ENCODE assay signal across 26 mouse cellular contexts in genomic region chr11:59130782-59131181, GRCm38 (mm10). TPM values are rescaled to one million over a fixed set of nuclear protein-coding genes. Genes with fewer than 3 reads are reported as not detected.
DNase-seq lines count a peak whose midpoint lies in the region; TF ChIP-seq lines count a peak whose summit lies in the region.
"Had no signal": no experiment of that assay in that cellular context is flagged by ENCODE, and none has a peak within 500 bp of the region (broad histone marks: within the 10 kb centered on the region; RNA-seq: fewer than 3 reads in every experiment).

No protein-coding gene starts in this region.

- no peaks in the 10 kb centered on the region for H3K36me3 ChIP-seq in splenic B cell, adult 2 months (ENCODE audit: control insufficient read depth, insufficient read depth, low read length, poor library complexity, severe bottlenecking)
- H3K36me3 ChIP-seq: embryonic facial prominence, embryonic 13.5 days; forebrain, embryonic 12.5 days; G1E; hindbrain, embryonic 15.5 days; intestine, embryonic 15.5 days had no signal

- no peak overlapping the region for H3K27ac ChIP-seq in left cerebral cortex, adult 2 months
- H3K27ac ChIP-seq: embryonic facial prominence, embryonic 13.5 days; forebrain, embryonic 12.5 days; hindbrain, embryonic 15.5 days; intestine, embryonic 15.5 days; macrophage had no signal

- H3K4me3 ChIP-seq in left cerebral cortex, adult 2 months, result no peak overlapping the region
- H3K4me3 ChIP-seq: embryonic facial prominence, embryonic 13.5 days; erythroblast, embryonic 14.5 days; forebrain, embryonic 12.5 days; hindbrain, embryonic 15.5 days; intestine, embryonic 15.5 days had no signal

- intact Hi-C loops in heart, postnatal 25 days (cut with DNase I), result no loop called here
- intact Hi-C loops in left cerebral cortex, postnatal 4 days (cut with DNase I), result no loop called here
- intact Hi-C loops in left cerebral cortex, adult 2 months (cut with DNase I), result no loop called here

- TF ChIP-seq CTCF in left cerebral cortex, adult 2 months (IDR thresholded peaks at IDR 0.05), result no peak

- 0 out of 2 replicates have a peak, but pooled peaks cover 5% of the 10 kb centered on the region for H3K27me3 ChIP-seq in splenic B cell, adult 2 months (ENCODE audit: control insufficient read depth, insufficient read depth, low read length, poor library complexity, severe bottlenecking)

- peak; percentile 94 for DNase-seq in heart, adult 11 months
- DNase-seq in heart, postnatal 25 days (ENCODE audit: low spot score), result no peak
- peak; percentile 53 for DNase-seq in left cerebral cortex, postnatal 4 days
- DNase-seq in left cerebral cortex, adult 2 months (ENCODE audit: extremely low spot score in 1 of 2, low spot score in 2 of 2), result no peak
- DNase-seq in R1 (ENCODE audit: low read depth, low spot score), result peak; percentile 33
- DNase-seq in splenic B cell, adult 2 months (ENCODE audit: low read depth, low spot score), result peak; percentile 23
- DNase-seq in urinary bladder, postnatal 14 days (ENCODE audit: low spot score), result no peak
- DNase-seq in retina, embryonic 14.5 days (ENCODE audit: low spot score), result no peak
- DNase-seq: adrenal gland, postnatal 25 days; B cell, adult 2 months; cerebellum, adult 11 months; kidney, adult 8-10 months; kidney, postnatal 10 days; liver, postnatal 0 days; spleen, adult 18-20 months; thymus, postnatal 36 days had no signal

RNA-seq across cellular contexts. Expression of gene Obscn, which starts 5.4 kb away (rescaled TPM):
- total RNA-seq in heart, postnatal 25 days (2021), result 100 to 1,000 TPM; 626 to 647 TPM
- total RNA-seq in left cerebral cortex, postnatal 4 days (2021), result 1 to 10 TPM; 4.4 to 4.7 TPM
- 1 to 10 TPM; 1.5 to 1.9 TPM for total RNA-seq in left cerebral cortex, adult 2 months (2021)
- total RNA-seq: granulocyte monocyte progenitor cell, adult 5-6 weeks had no signal

RNA-seq across cellular contexts. Expression of gene Iba57, which starts 32.8 kb away (rescaled TPM):
- 10 to 100 TPM; 15.1 to 16.1 TPM for total RNA-seq in heart, postnatal 25 days (2021)
- 10 to 100 TPM in 1 of 2 experiments, 1 to 10 TPM in 1; 8.9 to 13.1 TPM for total RNA-seq in left cerebral cortex, postnatal 4 days (2021)
- total RNA-seq in left cerebral cortex, adult 2 months (2021), result 1 to 10 TPM; 7.4 to 7.8 TPM

RNA-seq across cellular contexts. Expression of gene Gjc2, which starts 52.2 kb away (rescaled TPM):
- total RNA-seq in heart, postnatal 25 days (2021), result 1 to 10 TPM in 1 of 2 experiments, under 1 TPM in 1; 0.98 to 1.5 TPM
- total RNA-seq in left cerebral cortex, postnatal 4 days (2021), result under 1 TPM; 0.86 to 0.89 TPM
- total RNA-seq in left cerebral cortex, adult 2 months (2021), result 1 to 10 TPM; 7.4 to 8.0 TPM
- total RNA-seq: G1E; granulocyte monocyte progenitor cell, adult 5-6 weeks; monocyte, adult 5-6 weeks; neutrophil, adult 5-6 weeks had no signal

Comparison
In these comparisons a context has a peak if more than half of its experiments do, and no peak if none do; other contexts are left out.
1. DNase-seq: peak in heart, adult 11 months (single experiment), left cerebral cortex, postnatal 4 days (single experiment), R1 (single experiment) and splenic B cell, adult 2 months (single experiment); none in heart, postnatal 25 days (single experiment), left cerebral cortex, adult 2 months (0 of 2), urinary bladder, postnatal 14 days (single experiment) and retina, embryonic 14.5 days (single experiment).
2. RNA of gene Obscn, which starts 5.4 kb away (total RNA-seq): 626 to 647 TPM in heart, postnatal 25 days; 4.4 to 4.7 TPM in left cerebral cortex, postnatal 4 days and 1.5 to 1.9 TPM in left cerebral cortex, adult 2 months; every median in the first group is over 100 times any median in the second.